Mouse (Mus musculus) regulatory T cell (primary cell): ENCODE results near the gene Gm21117.
"Not testable (repeated sequence)": the region's sequence is repeated elsewhere in the genome, so short reads cannot be mapped to it uniquely, and the experiment has no call there.

Experiments
- in situ Hi-C: fragments of 300-600 bp; cut with MboI, MseI; formaldehyde crosslinking; loops from one replicate; pipeline ENCODE4 v1.15.1; 2025; ENCODE audit warnings: high pct_unique_total_duplicates

Gm21117 gene

DNA sequence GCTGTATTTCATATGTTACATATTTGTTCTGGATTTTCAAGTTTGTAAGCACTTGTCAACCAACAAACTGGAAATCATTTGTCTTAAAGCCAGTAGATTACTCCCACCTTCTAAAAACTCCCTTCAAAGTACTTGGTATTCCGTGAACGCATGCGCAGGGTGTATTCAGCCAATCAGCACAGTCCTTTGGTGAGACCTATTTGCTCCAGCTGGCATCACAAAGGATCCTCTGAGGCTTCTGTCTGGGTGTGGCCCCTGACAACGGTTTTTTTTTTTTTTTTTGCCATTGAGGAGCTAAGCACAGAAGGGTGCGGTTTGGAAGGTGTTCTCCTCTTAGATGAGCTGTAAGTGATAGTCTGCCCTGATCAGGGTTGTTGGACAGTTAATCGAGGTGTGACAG lies at the start of gene Gm21117:
Gene Gm21117, plus strand, starts transcription at position 301 of the 400 bp plus-strand sequence.
- in situ Hi-C loops = not testable (repeated sequence)
